Mouse (Mus musculus) lung, adult 2 months (tissue): ENCODE results near the gene Cyb5r1.

Experiments
- CTCF ChIP-seq: fragments of 200-500 bp; IDR thresholded peaks from 2 replicates; pipeline ENCODE4 v1.5.1; 2011; ENCODE audit warnings: mild to moderate bottlenecking, low read length, control low read depth; ENCODE audit not compliant: insufficient read depth
- POLR2A ChIP-seq: fragments of 200-500 bp; IDR thresholded peaks from 2 replicates; pipeline ENCODE4 v1.6.1; 2011; ENCODE audit warnings: low read depth, mild to moderate bottlenecking, control low read depth, low read length, borderline replicate concordance; ENCODE audit errors: extremely low read depth

- TF ChIP-seq POLR2A: no peak
- TF ChIP-seq CTCF: no peak
Observed at GRCm38 (mm10) chr1:134385666-134386065, 19.7 kb upstream of the Cyb5r1 start, which contains the start of gene 4933406M09Rik.
